Mouse (Mus musculus) lung, adult 2 months (tissue): ENCODE data around the gene Slc8a3.

Experiments used
- CTCF ChIP-seq: fragments of 200-500 bp; IDR thresholded peaks from 2 replicates; pipeline ENCODE4 v1.5.1; 2011; ENCODE audit warnings: mild to moderate bottlenecking, low read length, control low read depth; ENCODE audit not compliant: insufficient read depth
- POLR2A ChIP-seq: fragments of 200-500 bp; IDR thresholded peaks from 2 replicates; pipeline ENCODE4 v1.6.1; 2011; ENCODE audit warnings: low read depth, mild to moderate bottlenecking, control low read depth, low read length, borderline replicate concordance; ENCODE audit errors: extremely low read depth

- no peak for TF ChIP-seq CTCF
- no peak for TF ChIP-seq POLR2A
Observed at GRCm38 (mm10) chr12:81155675-81156074, 177.3 kb downstream of the Slc8a3 start.
